Mouse (Mus musculus) small intestine, adult 2 months (tissue): ENCODE data around the gene Abca7. TPM values are rescaled to one million over a fixed set of nuclear protein-coding genes. Genes with fewer than 3 reads are reported as not detected.

Experiments
- H3K27ac ChIP-seq: fragments of 200-500 bp; 2 replicates; pipeline ENCODE4 v1.5.1; 2012; ENCODE audit warnings: low read depth, low read length, control low read depth, inconsistent platforms; ENCODE audit not compliant: insufficient read depth
- H3K27me3 ChIP-seq: fragments of 200-500 bp; 2 replicates; pipeline ENCODE4 v1.6.1; 2012; ENCODE audit warnings: mild to moderate bottlenecking, moderate library complexity, low read length, inconsistent platforms; ENCODE audit not compliant: control insufficient read depth, insufficient read depth
- H3K36me3 ChIP-seq: fragments of 200-500 bp; 2 replicates; pipeline ENCODE4 v1.6.1; 2012; ENCODE audit warnings: mild to moderate bottlenecking, low read length, control low read depth, inconsistent platforms; ENCODE audit not compliant: control insufficient read depth, insufficient read depth
- H3K4me1 ChIP-seq: fragments of 200-500 bp; 2 replicates; pipeline ENCODE4 v1.6.1; 2012; ENCODE audit warnings: low read length, inconsistent platforms, mixed read lengths; ENCODE audit not compliant: control insufficient read depth, insufficient read depth, insufficient read length
- H3K4me3 ChIP-seq: fragments of 200-500 bp; 2 replicates; pipeline ENCODE4 v1.5.1; 2012; ENCODE audit warnings: low read depth, mild to moderate bottlenecking, control low read depth, inconsistent platforms, low read length, moderate library complexity
- CTCF ChIP-seq: fragments of 200-500 bp; IDR thresholded peaks from 2 replicates; pipeline ENCODE4 v1.5.1; 2012; ENCODE audit warnings: low read depth, mild to moderate bottlenecking, control low read depth, inconsistent platforms, low read length, moderate library complexity, mixed read lengths; ENCODE audit not compliant: insufficient replicate concordance, insufficient read length; ENCODE audit errors: extremely low read depth
- POLR2A ChIP-seq: fragments of 200-500 bp; IDR thresholded peaks from 2 replicates; pipeline ENCODE4 v1.6.1; 2012; ENCODE audit warnings: low read depth, mild to moderate bottlenecking, control low read depth, inconsistent platforms, low read length, moderate library complexity
- WGBS: fragments of 180-500 bp; shearing (Covaris S2); methylation state at CpG from one replicate; pipeline ENCODE4 v1.1.7; 2018; 5-methylcytosine and 5-hydroxymethylcytosine counted together
- polyA plus RNA-seq: library from polyadenylated mRNA; depleted of rRNA; stranded (reverse); fragments of >200 nt; gene quantifications from 2 replicates; pipeline ENCODE4 v1.2.3, GENCODE M21; 2012

Abca7 gene
- polyA plus RNA-seq, 1 experiment = 33.4 TPM

DNA sequence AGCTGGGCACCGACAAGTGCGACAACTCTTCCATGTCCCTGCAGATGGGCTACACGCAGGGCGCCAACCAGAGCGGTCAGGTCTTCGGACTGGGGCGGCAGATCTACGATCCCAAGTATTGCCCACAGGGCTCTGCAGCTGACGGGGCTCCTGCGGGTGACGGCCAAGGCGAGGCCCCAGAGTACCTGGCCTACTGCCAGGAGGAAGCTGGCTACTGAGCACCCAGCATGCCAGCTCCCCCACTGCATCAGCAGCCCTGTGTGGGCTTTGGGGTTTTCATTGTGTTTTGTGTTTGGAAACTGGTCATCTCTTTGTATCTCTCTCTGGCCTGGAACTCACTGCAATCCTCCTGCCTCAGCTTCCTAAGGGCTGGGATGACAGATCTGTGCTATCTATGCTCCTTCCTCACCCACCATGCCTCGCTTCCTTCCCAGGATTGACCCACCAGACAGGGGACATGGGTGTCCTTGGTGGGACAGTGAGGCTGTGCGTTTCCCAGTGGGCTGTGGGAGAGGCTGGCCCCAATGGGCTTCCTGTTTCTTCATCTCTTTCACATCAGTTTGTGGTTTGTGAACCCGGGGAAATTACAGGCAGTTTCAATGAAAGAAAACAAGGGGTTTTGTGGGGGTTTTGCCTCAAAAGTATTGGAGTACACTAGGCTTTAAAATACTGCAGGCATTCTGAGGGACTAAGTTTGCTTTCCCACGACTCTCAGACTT is 1.7 kb upstream of the Abca7 start:
- Histone ChIP-seq H3K27me3 (no peaks in the 10 kb centered on the region), H3K27ac (peak overlapping the region; percentile 24; the same call in 1 of the 2 replicates), H3K36me3 (peaks cover 8% of the 10 kb centered on the region; the same call in 1 of the 2 replicates), H3K4me1 (peaks cover 16% of the 10 kb centered on the region), H3K4me3 (no peak overlapping the region)
- TF ChIP-seq CTCF = no peak
- no peak for TF ChIP-seq POLR2A
- WGBS = 36% methylated on average over 16 of the region's 16 CpGs

- no peaks in the 10 kb centered on the region for H3K27me3 ChIP-seq
- TF ChIP-seq POLR2A = no peak
- no peak for TF ChIP-seq CTCF
- peaks cover 16% of the 10 kb centered on the region for H3K4me1 ChIP-seq
- no peak overlapping the region for H3K27ac ChIP-seq
- H3K36me3 ChIP-seq = peaks cover 9% of the 10 kb centered on the region; the same call in 1 of the 2 replicates
- 68% methylated on average over 1 of the region's 1 CpGs for WGBS
- H3K4me3 ChIP-seq = no peak overlapping the region
These were observed 658 bp upstream of the Abca7 start for GRCm38 (mm10) chr10:79995636-79996035.

GRCm38 (mm10) chr10:79997034-79997760 is 903 bp downstream of the Abca7 start:
- H3K36me3 ChIP-seq = peaks cover 10% of the 10 kb centered on the region; the same call in 1 of the 2 replicates
- H3K4me3 ChIP-seq = peak overlapping the region; percentile 81
- H3K27ac ChIP-seq = peak overlapping the region; percentile 42; the same call in 1 of the 2 replicates
- H3K27me3 ChIP-seq = no peaks in the 10 kb centered on the region
- peak; percentile 37; the same call in 1 of the 2 replicates for TF ChIP-seq POLR2A
- TF ChIP-seq CTCF = no peak
- 2% methylated on average over 35 of the region's 35 CpGs for WGBS
- peaks cover 16% of the 10 kb centered on the region for H3K4me1 ChIP-seq

GRCm38 (mm10) chr10:79997819-79998218 is 1.5 kb downstream of the Abca7 start:
- H3K36me3 ChIP-seq = peaks cover 7% of the 10 kb centered on the region; the same call in 1 of the 2 replicates
- H3K27ac ChIP-seq = no peak overlapping the region
- H3K27me3 ChIP-seq = no peaks in the 10 kb centered on the region
- TF ChIP-seq POLR2A (no peak), CTCF (no peak)
- peak overlapping the region; percentile 81 for H3K4me3 ChIP-seq
- H3K4me1 ChIP-seq = peaks cover 16% of the 10 kb centered on the region
- WGBS = 17% methylated on average over 15 of the region's 15 CpGs

DNA sequence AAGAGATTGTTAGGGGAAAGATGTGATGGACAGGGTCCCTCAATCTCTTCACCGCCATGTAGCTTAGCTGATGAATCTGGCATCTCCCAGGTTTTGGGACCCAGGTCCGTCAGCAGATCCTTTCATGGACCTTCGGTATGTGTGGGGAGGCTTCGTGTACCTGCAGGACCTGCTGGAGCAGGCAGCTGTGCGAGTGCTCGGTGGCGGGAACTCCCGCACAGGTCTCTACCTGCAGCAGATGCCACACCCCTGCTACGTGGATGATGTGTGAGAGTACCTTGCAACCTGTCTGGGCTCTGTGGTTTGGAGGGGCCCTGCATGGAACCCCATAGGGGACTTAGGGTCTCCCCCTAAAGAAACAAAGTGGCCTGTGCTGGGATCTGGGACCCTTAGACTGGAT is 5.7 kb downstream of the Abca7 start:
- Histone ChIP-seq H3K4me1 (peaks cover 18% of the 10 kb centered on the region), H3K27me3 (no peaks in the 10 kb centered on the region), H3K4me3 (no peak overlapping the region), H3K36me3 (peaks cover 17% of the 10 kb centered on the region), H3K27ac (no peak overlapping the region)
- 78% methylated on average over 9 of the region's 9 CpGs for WGBS
- TF ChIP-seq POLR2A = no peak
- TF ChIP-seq CTCF = no peak

DNA sequence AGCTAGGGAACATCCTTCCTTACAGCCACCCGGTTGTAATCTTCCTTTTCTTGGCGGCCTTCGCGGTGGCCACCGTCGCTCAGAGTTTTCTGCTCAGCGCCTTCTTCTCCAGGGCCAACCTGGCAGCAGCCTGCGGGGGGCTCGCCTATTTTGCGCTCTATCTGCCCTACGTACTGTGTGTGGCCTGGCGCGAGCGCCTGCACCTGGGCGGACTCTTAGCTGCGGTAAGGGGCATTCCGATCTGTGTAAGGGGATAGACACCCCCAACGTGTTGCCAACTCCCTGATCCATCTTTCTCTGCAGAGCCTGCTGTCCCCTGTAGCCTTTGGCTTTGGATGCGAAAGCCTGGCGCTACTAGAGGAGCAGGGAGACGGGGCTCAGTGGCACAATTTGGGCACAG is 6.5 kb downstream of the Abca7 start:
- Histone ChIP-seq H3K4me3 (no peak overlapping the region), H3K4me1 (peaks cover 13% of the 10 kb centered on the region), H3K27me3 (no peaks in the 10 kb centered on the region), H3K36me3 (peaks cover 23% of the 10 kb centered on the region), H3K27ac (no peak overlapping the region)
- no peak for TF ChIP-seq CTCF
- no peak for TF ChIP-seq POLR2A
- 78% methylated on average over 21 of the region's 21 CpGs for WGBS

DNA sequence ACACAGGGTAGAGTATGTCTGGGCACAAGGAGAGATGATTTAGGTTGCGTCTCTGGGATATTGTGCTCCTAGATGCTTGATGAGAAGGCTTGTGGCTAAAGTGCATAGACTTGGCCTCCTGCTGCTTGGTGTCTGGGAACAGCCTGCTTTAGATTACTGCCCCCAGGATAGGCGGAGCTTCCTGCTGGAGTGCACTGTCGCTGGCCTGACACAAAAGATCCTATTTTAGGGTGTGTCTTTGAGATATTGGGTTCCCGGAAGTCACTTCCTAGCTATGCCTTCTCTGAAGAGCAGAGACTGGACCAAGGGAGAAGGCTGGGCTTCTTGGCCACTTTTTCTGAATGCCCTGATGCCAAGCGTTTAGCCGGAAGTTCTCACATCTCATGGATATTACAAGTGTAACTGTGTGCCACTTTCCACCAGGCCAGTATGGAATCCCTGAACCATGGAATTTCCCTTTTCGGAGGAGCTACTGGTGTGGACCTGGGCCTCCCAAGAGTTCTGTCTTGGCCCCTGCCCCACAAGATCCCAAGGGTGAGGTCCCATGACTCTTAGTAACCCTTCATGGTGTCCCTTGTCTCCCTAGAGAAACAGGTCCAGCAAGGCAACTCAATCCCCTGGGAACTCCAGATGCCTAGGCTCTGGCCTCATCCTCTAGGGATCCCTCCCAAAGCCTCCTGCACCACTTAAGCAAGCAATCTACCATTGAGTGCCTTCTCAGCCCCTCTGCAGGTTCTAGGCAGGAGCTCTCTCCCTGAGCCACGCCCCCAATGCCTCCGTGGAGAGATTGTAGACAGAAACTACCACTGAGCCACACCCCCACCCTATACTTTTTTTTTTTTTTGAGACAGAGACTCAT is 7.3 kb downstream of the Abca7 start:
- Histone ChIP-seq H3K4me3 (no peak overlapping the region), H3K36me3 (peaks cover 27% of the 10 kb centered on the region), H3K27ac (no peak overlapping the region), H3K4me1 (peaks cover 8% of the 10 kb centered on the region), H3K27me3 (no peaks in the 10 kb centered on the region)
- WGBS = 45% methylated on average over 9 of the region's 9 CpGs
- TF ChIP-seq CTCF = no peak
- no peak for TF ChIP-seq POLR2A
